Mouse (Mus musculus) heart, embryonic 12.5 days (tissue): ENCODE results near the gene Lamtor3. TPM values are rescaled to one million over a fixed set of nuclear protein-coding genes. Genes with fewer than 3 reads are reported as not detected.
"Not testable (repeated sequence)": the region's sequence is repeated elsewhere in the genome, so short reads cannot be mapped to it uniquely, and the experiment has no call there.

ENCODE experiments used
- ATAC-seq: fragments of 200-750 bp; cut with Nextera tagmentation; 2 replicates; pipeline ENCODE4 v1.8.0; 2017; ENCODE audit warnings: moderate TSS enrichment, moderate library complexity; ENCODE audit not compliant: insufficient number of reproducible peaks, low FRiP score
- H3K27ac ChIP-seq: fragments of 300-500 bp; sonication (generic); 2 replicates; pipeline ENCODE4 v1.5.1; 2016; ENCODE audit warnings: mild to moderate bottlenecking, moderate library complexity; ENCODE audit not compliant: poor library complexity, severe bottlenecking
- H3K27me3 ChIP-seq: fragments of 300-500 bp; sonication (generic); replicated peaks from 2 replicates; pipeline ENCODE4 v1.6.1; 2016; ENCODE audit warnings: mild to moderate bottlenecking, moderate library complexity
- H3K36me3 ChIP-seq: fragments of 300-500 bp; sonication (generic); 2 replicates; pipeline ENCODE4 v1.6.1; 2016; ENCODE audit warnings: mild to moderate bottlenecking, moderate library complexity
- H3K4me1 ChIP-seq: fragments of 300-500 bp; sonication (generic); replicated peaks from 2 replicates; pipeline ENCODE4 v1.6.1; 2016; ENCODE audit warnings: mild to moderate bottlenecking
- H3K4me2 ChIP-seq: fragments of 300-500 bp; sonication (generic); 2 replicates; pipeline ENCODE4 v1.6.1; 2016; ENCODE audit warnings: mild to moderate bottlenecking, moderate library complexity
- H3K4me3 ChIP-seq: fragments of 300-500 bp; sonication (generic); 2 replicates; pipeline ENCODE4 v1.5.1; 2016; ENCODE audit warnings: mild to moderate bottlenecking
- H3K9ac ChIP-seq: fragments of 300-500 bp; sonication (generic); 2 replicates; pipeline ENCODE4 v1.6.1; 2016; ENCODE audit warnings: mild to moderate bottlenecking, moderate library complexity
- H3K9me3 ChIP-seq: fragments of 300-500 bp; sonication (generic); replicated peaks from 2 replicates; pipeline ENCODE4 v1.6.1; 2016; ENCODE audit warnings: mild to moderate bottlenecking, moderate library complexity
- WGBS: fragments of 180-500 bp; shearing (Covaris S2); methylation state at CpG from one replicate; pipeline ENCODE4 v1.1.7; 2016; 5-methylcytosine and 5-hydroxymethylcytosine counted together
- polyA plus RNA-seq: library from polyadenylated mRNA; unstranded; fragments of >200 nt; fragmentation: Nextera tagmentation; extraction: Ambion mirVana; gene quantifications from 2 replicates; pipeline ENCODE4 v1.2.1, GENCODE M21; 2016

Lamtor3 gene
- polyA plus RNA-seq, 1 experiment from 2014 or later = 86.3 TPM

GRCm38 (mm10) chr3:137896867-137897266 lies 21.4 kb upstream of the Lamtor3 start:
- WGBS = 77% methylated on average over 3 of the region's 3 CpGs
- Histone ChIP-seq H3K4me1 (no peaks in the 10 kb centered on the region), H3K36me3 (peaks cover 64% of the 10 kb centered on the region), H3K4me3 (no peak overlapping the region), H3K27ac (no peak overlapping the region), H3K4me2 (no peak overlapping the region), H3K27me3 (no peaks in the 10 kb centered on the region), H3K9ac (no peak overlapping the region), H3K9me3 (no peaks in the 10 kb centered on the region)
- no peak for ATAC-seq

- 86% methylated on average over 5 of the region's 5 CpGs for WGBS
- no peak overlapping the region for H3K9ac ChIP-seq
- no peak for ATAC-seq
- no peak overlapping the region for H3K4me3 ChIP-seq
- peaks cover 66% of the 10 kb centered on the region for H3K36me3 ChIP-seq
- no peak overlapping the region for H3K4me2 ChIP-seq
- no peaks in the 10 kb centered on the region for H3K9me3 ChIP-seq
- no peaks in the 10 kb centered on the region for H3K4me1 ChIP-seq
- no peak overlapping the region for H3K27ac ChIP-seq
- no peaks in the 10 kb centered on the region for H3K27me3 ChIP-seq
Observed at GRCm38 (mm10) chr3:137897685-137898084, 20.6 kb upstream of the Lamtor3 start.

- 90% methylated on average over 10 of the region's 10 CpGs for WGBS
Observed at GRCm38 (mm10) chr3:137900149-137900548, 18.2 kb upstream of the Lamtor3 start.

DNA sequence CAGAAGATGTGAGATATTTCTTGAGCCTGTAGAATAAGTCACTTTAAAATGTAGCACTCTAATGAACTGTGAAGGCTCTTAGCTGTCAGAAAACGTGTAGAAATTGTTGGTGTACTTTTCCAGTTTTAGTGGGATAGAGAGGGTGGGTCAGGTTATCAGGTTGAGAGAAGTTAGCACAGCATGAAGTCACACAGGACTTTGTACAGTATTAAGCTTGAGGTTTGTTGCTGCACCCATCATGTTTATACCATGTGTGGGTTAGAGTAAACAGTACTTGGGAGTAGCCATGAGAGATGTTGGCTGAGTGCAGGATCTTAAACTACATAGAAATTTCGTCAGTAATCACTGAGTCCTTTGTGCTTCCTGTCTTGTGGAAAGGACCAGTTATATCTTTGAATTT lies 5.2 kb upstream of the Lamtor3 start:
- no peak for ATAC-seq
- peaks cover 6% of the 10 kb centered on the region; the same call in 1 of the 2 replicates for H3K4me1 ChIP-seq
- H3K4me3 ChIP-seq = no peak overlapping the region
- H3K4me2 ChIP-seq = no peak overlapping the region
- no peaks in the 10 kb centered on the region for H3K27me3 ChIP-seq
- no peak overlapping the region for H3K27ac ChIP-seq
- H3K36me3 ChIP-seq = peaks cover 22% of the 10 kb centered on the region
- no peak overlapping the region for H3K9ac ChIP-seq
- 64% methylated on average over 2 of the region's 2 CpGs for WGBS
- no peaks in the 10 kb centered on the region for H3K9me3 ChIP-seq

More at GRCm38 (mm10) chr3:137900149-137900548, 18.2 kb upstream of the Lamtor3 start:
- Histone ChIP-seq H3K4me3 (no peak overlapping the region), H3K9ac (no peak overlapping the region), H3K27me3 (no peaks in the 10 kb centered on the region), H3K36me3 (peaks cover 62% of the 10 kb centered on the region), H3K4me2 (no peak overlapping the region), H3K4me1 (no peaks in the 10 kb centered on the region), H3K27ac (no peak overlapping the region), H3K9me3 (no peaks in the 10 kb centered on the region)
- ATAC-seq = no peak

- H3K9me3 ChIP-seq, H3K27ac ChIP-seq, H3K27me3 ChIP-seq, H3K9ac ChIP-seq, H3K4me3 ChIP-seq, H3K4me2 ChIP-seq, ATAC-seq: not testable (repeated sequence)
- peaks cover 14% of the 10 kb centered on the region; the same call in 1 of the 2 replicates for H3K36me3 ChIP-seq
- WGBS = 71% methylated on average over 1 of the region's 1 CpGs
- H3K4me1 ChIP-seq = peaks cover 13% of the 10 kb centered on the region
Observed at GRCm38 (mm10) chr3:137914567-137914966, 3.7 kb upstream of the Lamtor3 start.

- 20% methylated on average over 12 of the region's 12 CpGs for WGBS
- H3K36me3 ChIP-seq = peaks cover 18% of the 10 kb centered on the region
- H3K9me3 ChIP-seq = no peaks in the 10 kb centered on the region
- H3K4me3 ChIP-seq = peak overlapping the region; percentile 77
- peaks cover 17% of the 10 kb centered on the region for H3K4me1 ChIP-seq
- ATAC-seq = peak; percentile 12
- H3K9ac ChIP-seq = peak overlapping the region; percentile 88
- H3K27ac ChIP-seq = peak overlapping the region; percentile 86
- H3K27me3 ChIP-seq = no peaks in the 10 kb centered on the region
- peak overlapping the region; percentile 86 for H3K4me2 ChIP-seq
Observed at GRCm38 (mm10) chr3:137917694-137918171, 573 bp upstream of the Lamtor3 start.

DNA sequence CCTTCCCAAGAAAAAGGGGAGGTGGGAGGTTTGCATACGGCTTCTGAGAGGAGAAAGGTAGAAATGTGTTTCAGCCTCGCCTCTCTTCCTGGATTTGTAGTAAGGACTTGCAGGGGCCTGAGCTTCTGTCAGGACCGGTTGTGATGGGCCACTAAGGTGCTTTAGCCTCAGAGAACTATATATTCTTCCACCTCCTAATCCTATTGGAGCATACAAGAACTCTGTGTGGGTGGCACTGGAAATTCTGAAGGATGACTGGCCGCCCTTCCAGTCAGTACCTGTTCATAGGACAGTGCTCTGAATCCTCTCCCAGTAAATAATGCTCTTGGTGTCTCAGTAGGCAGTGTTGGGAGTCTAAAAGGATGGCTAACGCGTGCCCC lies 616 bp downstream of the Lamtor3 start:
- WGBS = 11% methylated on average over 6 of the region's 6 CpGs
- Histone ChIP-seq H3K27me3 (no peaks in the 10 kb centered on the region), H3K9me3 (no peaks in the 10 kb centered on the region), H3K4me3 (peak overlapping the region; percentile 77), H3K36me3 (peaks cover 23% of the 10 kb centered on the region), H3K4me2 (peak overlapping the region; percentile 86), H3K27ac (peak overlapping the region; percentile 71), H3K4me1 (peaks cover 17% of the 10 kb centered on the region), H3K9ac (peak overlapping the region; percentile 88)
- peak; percentile 27; the same call in 1 of the 2 replicates for ATAC-seq

DNA sequence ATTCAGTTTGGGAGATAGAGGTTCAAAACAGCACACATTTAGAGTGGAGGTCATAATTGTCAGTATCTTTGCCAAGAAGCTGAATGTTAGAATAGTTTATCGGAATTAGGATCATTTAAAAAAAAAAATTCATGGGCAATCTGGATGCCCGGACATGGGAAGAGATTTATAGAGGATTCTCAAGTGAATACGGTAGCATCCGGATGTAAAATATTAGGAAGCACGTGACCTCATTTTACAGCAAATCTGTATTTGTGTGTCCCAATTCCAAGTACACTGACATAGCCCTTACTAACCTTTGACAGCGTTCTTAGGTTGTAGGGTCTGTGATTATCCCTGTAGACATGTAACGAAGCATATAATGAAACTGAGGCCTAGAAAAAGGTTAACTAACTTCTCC lies 1.1 kb downstream of the Lamtor3 start:
- peaks cover 17% of the 10 kb centered on the region for H3K4me1 ChIP-seq
- 0 out of 2 replicates have a peak overlapping the region, but pooled peaks have one; percentile 71 for H3K27ac ChIP-seq
- peak overlapping the region; percentile 77 for H3K4me3 ChIP-seq
- no peaks in the 10 kb centered on the region for H3K27me3 ChIP-seq
- peaks cover 27% of the 10 kb centered on the region for H3K36me3 ChIP-seq
- peak overlapping the region; percentile 88 for H3K9ac ChIP-seq
- 88% methylated on average over 7 of the region's 7 CpGs for WGBS
- no peaks in the 10 kb centered on the region for H3K9me3 ChIP-seq
- ATAC-seq = no peak
- H3K4me2 ChIP-seq = peak overlapping the region; percentile 86

DNA sequence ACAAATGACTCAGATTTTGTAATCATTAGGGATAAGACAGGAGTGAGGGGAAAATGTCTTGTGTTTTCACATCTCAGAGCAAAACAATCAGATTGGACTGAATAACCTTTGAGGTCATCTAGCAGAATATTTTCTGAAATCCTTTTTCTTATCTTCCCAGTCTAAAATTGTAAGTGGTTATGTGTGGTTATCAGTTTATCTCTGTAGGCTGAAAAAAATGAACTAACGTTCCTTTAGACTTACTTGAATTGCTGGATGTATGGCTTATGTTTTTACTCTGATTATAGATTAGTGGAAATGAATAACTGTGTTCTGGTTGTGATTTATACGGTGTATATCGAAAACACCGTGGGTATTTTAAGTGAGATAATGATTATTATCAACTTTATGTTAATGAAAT lies 2.3 kb downstream of the Lamtor3 start:
- no peaks in the 10 kb centered on the region for H3K27me3 ChIP-seq
- H3K27ac ChIP-seq = no peak overlapping the region
- no peaks in the 10 kb centered on the region for H3K9me3 ChIP-seq
- peaks cover 36% of the 10 kb centered on the region for H3K36me3 ChIP-seq
- 90% methylated on average over 4 of the region's 4 CpGs for WGBS
- no peak overlapping the region for H3K9ac ChIP-seq
- no peak overlapping the region for H3K4me3 ChIP-seq
- no peak for ATAC-seq
- H3K4me1 ChIP-seq = peaks cover 17% of the 10 kb centered on the region
- no peak overlapping the region for H3K4me2 ChIP-seq

DNA sequence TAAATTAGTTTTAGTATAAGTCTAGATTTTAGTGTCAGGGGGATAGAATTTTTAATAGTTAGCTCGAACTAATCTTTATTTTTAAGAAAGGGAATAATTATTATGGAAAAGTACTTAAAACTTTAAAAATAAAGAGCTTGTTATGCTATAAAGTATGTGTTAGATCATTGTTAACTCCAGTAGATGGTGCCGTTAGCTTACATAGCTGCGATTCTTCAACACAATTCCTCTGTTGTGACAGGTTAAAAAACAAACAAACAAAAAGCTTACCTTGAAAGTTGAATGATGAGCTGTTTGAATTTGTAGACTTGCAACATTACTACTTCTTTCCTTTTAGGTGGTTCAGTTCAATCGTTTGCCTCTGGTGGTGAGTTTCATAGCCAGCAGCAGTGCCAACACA lies 8.7 kb downstream of the Lamtor3 start:
- Histone ChIP-seq H3K4me3 (no peak overlapping the region), H3K27ac (no peak overlapping the region), H3K4me1 (no peaks in the 10 kb centered on the region), H3K36me3 (peaks cover 63% of the 10 kb centered on the region), H3K9me3 (no peaks in the 10 kb centered on the region), H3K9ac (no peak overlapping the region), H3K4me2 (no peak overlapping the region), H3K27me3 (no peaks in the 10 kb centered on the region)
- 88% methylated on average over 4 of the region's 4 CpGs for WGBS
- no peak for ATAC-seq

DNA sequence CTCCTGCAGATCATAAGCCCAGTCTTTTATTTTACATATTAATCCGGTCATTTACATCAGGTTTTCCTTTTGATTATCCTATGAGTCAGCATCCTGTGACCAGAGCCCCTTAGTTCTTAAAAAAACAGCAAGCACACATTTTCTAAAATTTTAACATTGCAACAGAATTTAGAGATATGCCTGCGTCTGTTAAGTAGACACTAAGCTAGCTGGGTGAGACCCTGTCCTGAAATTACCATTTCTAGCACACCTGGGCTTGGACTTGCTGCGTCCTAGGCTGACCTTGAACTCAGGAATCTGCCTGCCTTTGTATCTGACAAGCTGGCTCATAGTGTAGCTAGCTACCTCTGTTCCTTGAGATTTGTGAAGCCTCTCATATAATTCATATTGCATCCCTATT lies 11.6 kb downstream of the Lamtor3 start:
- Histone ChIP-seq H3K27ac (no peak overlapping the region), H3K4me2 (no peak overlapping the region), H3K9ac (no peak overlapping the region), H3K4me1 (no peaks in the 10 kb centered on the region), H3K9me3 (no peaks in the 10 kb centered on the region), H3K27me3 (no peaks in the 10 kb centered on the region), H3K36me3 (peaks cover 62% of the 10 kb centered on the region), H3K4me3 (no peak overlapping the region)
- no peak for ATAC-seq
- 87% methylated on average over 3 of the region's 3 CpGs for WGBS

DNA sequence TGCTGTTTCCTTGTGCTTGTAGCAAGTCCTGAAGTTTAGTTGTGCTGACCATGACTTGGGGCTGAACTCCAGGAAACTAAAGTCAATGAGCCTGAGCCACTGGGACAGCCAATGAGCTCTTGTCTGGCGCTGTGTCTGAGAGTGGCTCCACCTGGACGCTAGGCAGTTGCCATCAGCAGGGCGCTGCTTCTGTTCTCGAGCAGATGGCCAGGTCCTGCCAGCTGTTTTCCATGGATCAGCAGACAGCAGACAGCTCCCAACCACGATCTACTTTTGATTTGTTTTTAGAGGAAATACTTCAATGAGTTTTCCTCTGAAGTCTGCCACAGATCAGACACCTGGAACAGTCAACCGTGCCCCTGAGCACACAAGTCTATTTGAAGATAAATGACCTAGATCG lies 14.4 kb downstream of the Lamtor3 start:
- no peaks in the 10 kb centered on the region for H3K4me1 ChIP-seq
- 77% methylated on average over 7 of the region's 7 CpGs for WGBS
- no peak for ATAC-seq
- H3K9me3 ChIP-seq = no peaks in the 10 kb centered on the region
- H3K4me2 ChIP-seq = no peak overlapping the region
- no peaks in the 10 kb centered on the region for H3K27me3 ChIP-seq
- peaks cover 43% of the 10 kb centered on the region for H3K36me3 ChIP-seq
- H3K9ac ChIP-seq = no peak overlapping the region
- no peak overlapping the region for H3K27ac ChIP-seq
- H3K4me3 ChIP-seq = no peak overlapping the region
